Mouse (Mus musculus) 3134 (cell line): ENCODE measurements around the gene Letm1.

Source experiments
- DNase-seq: peaks from one replicate; pipeline ENCODE4 v3.0.0-alpha.2; 2011; ENCODE audit warnings: low spot score; ENCODE audit not compliant: insufficient read length; ENCODE audit errors: extremely low read depth

The Letm1 gene

DNA sequence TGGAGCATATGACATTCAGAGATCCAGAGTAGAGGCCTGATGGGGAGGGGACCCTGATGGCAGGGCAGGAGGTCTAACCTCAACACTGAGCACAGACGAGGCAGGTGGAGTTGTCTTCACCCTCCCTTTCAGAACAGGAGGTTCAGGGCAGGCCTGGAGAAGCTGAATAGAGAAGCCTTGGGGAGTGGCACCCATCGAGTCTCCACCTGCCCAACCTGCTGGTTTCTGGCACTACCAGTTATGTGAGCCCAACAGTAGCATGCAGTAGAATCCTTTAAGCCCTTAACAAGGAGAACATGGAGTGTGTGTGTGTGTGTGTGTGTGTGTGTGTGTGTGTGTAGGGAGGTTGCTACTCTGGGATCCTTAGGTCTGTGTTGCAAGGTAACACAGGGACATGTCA, 70.1 kb downstream of the Letm1 start:
- no peak for DNase-seq

DNA sequence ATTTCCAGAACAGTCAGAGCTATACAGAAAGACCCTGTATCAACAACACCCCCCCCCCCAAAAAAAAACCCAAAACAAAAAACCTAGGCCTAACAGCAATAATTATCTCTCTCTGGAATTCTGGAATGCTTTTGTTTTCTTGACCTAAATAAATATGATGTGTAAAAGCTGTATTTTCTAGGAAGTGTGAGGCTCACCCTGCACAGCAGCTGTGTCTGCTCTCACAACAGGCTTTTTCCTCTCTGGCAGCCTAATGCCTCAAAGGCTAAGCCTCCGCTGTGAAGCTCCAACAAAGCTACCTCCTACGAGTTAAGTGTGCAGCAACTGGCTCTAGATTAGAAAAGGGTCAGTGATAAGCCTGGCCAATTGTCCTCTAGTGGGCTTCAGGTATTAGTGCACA, 73.6 kb downstream of the Letm1 start:
- no peak for DNase-seq

DNA sequence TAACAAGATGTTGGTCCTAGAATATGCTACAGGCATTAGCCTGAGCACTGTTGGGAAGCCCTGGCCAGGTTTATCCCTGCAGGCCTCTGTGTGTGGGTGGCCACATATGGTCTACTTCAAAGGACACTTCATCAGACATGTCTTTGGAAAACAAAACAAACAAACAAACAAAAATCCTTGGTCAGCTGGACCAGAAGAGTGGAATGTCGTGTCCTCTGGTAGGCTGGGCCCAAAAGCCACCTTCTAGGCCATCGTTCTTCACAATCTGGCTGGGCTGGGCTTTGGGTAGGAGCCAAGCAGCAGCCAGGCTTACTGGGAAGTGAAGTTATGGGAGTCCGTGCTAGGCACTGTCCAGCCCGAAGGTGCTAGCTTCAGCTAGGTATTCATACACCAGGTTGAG, 75.5 kb downstream of the Letm1 start:
- no peak for DNase-seq

DNA sequence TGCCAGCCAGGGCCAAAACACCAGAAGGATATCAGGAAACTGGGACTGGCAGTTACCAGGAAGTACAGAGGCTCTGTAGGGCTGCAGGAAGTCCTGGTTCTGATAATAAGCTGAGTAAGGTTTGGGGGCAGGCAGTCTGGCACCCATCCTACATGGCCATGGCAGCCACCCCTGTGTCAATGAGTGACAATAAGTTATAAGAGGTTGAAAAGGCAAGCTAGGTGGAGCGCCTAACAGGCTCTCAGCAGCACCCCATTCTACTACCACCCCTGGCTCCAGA, 76.3 kb downstream of the Letm1 start:
- DNase-seq = no peak

DNA sequence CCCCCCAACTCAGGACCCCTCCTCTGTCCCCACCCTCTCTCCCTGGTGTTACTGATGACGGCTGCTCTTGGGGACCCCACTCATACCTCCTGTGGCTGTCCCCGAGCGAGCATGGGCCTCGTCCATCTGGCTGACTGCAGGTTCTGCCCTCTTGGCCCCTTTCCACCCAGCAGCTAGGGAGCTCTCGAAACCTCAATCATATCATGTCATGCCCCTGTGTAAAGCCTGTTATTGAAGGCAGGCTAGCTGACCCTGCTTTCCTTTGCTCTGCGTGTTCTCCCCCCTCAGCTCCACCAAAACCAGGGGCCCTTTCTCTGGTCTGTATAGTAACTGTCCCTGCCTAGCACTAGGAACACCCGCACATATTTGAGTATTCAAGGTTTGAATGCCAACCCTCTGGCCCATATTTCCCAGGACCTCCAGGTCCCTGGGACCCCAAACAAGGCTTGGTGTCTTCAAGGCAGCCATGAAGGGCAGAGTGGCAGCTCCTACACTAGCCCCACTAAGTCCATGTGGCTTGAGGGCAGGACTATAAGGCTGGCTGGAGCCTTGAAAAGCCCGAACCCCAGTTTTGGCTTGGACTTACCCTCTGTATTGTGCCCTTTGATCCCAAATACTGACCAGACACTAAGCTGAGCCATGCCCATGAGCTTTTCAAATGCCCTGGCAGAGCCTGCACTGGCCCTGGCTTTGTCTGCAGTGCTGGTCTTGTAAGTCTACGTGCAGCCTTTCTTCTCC, 76.8 kb downstream of the Letm1 start:
- DNase-seq = no peak

DNA sequence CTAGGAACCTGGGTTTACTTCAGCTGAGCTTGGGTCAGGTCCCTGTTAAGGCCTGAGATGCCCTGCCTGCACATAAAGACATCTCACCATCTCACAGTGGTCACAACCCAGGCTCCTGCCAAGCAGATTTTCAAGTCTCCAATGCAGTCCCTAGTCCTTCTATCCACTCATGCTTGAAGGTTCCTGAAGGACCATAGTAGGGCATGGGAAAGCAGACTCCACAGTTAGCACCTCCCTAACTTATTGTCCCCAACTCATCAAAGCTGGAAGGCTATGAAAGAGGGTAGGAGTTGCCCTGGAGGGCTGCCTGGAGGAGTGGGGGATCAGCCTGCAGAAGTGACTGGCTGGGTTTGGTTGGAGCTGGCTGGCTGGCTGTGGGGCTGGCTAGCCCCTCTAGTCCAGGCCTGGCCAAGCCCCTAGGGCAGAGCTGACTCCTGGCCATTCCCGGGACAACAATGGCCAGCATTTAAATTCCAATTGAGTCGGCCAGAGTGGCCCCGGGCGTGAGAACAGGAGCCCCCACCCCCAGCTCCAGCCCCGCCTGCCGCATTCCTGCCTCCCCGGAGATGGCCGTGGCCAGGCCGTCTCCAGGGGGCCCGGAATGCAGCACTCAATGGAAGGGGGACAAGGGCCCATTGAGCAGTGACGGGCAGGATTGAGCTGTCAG, 77.5 kb downstream of the Letm1 start:
- no peak for DNase-seq

DNA sequence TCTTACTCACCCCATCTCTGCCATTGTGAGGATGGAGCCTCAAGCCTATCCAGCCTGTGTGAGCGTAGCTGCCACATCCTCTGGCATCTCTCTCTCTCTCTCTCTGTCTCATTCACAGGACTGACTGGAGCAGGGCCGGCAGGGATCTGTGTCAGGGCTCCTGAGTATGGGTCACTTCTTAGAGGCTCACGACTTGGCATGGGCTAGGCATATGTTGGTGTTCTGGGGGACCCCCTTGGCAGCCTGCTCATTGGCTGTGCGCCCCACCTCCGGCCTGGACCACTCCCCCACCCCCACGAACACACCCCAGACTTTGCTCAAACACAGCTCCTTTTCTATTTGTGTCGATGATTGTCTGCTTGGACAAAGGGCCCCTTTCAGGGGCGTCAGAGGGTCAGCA, 78.6 kb downstream of the Letm1 start:
- no peak for DNase-seq

DNA sequence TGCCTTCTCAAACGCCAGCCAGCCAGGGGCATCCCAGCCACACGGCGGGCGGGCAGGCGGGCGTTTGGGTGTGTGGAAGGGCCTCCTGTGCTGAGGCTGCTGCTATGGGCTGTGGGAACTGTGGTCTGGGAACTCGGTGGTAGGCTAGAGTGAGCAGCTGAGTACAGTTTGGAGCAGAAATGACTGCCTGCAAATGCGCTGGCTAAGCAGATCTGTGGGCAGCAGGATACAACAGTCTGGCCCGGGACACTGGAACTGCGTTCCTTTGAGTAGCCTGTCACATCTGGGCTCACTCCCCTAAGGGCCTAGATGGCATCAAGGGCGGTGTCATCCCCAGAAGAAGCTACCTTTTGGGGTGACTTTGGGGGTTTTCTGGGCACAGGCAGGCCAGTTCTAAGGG, 80.8 kb downstream of the Letm1 start:
- DNase-seq = no peak

DNA sequence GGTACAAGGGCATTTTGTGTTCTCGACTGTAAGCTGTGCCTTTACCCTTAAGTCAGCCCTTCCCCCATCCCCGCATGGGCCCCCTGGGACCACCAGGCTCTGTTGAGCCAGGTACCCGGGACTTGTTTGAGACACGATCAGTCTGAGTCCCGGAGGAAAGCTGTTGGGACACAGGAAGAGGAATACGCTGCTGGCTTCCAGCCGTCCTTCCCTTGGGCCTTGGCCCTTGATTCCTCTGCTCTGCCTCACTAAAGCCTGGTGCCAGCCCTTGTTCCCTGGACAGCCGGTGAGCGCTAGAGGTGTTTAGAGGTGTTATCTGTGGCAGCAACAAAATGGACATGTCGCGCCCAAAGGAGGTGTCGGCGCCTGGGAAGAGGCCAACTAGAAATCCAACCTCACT, 82.6 kb downstream of the Letm1 start:
- DNase-seq = no peak

DNA sequence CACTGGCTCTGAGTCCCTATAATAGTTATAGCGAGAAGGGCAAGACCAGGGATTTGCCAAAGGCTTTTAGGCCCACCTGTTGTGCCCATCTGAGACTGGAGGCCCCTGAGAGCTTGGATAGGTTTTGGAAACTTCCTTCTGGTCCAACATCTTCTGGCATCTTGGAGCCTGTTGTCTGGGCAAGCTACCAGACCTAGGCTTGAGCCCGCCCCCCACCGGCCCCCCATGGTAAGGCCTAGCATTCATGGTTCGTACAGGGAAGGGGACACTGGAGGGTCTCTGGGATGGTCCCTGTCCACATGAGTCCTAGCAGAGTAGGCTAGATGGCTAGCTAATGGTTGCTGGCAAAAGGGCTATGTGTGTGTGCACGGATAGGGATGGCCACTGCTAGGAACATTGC, 83.9 kb downstream of the Letm1 start:
- DNase-seq = no peak

DNA sequence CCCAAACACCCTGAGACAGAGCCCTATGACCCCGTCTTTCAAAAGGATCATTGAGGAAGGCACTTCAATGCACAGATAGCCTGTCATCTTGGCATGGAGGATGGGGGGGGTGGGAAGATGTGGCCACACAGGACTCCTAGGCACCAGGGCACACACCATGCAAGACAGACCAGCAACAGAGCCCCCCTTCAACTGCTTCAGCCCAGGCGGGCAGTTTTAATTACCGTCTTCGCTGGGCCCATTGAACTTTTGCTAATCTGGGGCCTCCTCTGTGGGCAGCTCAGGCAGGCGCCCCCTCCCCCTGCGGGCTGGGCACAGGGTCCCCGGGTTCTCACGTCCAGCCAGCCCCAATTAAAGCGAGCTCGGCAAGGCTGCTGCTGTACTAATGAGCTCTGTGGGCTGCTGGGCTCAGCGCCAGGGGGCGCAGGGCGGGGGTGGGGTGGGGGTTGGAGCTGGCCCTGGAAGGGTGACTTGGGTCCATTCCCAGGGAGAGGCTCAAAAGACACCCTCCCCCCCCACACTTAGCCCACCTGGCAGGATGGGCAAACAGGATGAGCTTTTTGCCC, 84.6 kb downstream of the Letm1 start:
- DNase-seq = no peak

DNA sequence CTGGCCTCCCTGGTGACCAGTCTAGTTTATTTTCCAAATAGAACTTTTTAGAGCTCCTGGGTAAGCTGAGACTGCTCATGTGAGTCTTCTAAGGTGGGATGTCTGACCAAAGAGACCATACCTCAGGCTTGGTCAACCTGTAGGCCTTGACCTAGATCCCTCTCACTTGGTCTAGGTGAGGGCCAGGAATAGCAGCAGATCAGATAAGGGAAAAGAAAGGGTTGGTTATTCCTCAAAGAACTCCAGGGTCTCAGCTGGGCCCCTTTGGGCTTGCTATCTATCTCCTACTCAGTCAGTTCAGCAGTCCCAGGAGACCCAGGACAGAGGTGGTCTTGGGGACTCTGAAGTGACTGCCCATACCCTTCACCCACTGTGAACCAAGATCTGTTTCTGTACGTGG, 85.1 kb downstream of the Letm1 start:
- no peak for DNase-seq

DNA sequence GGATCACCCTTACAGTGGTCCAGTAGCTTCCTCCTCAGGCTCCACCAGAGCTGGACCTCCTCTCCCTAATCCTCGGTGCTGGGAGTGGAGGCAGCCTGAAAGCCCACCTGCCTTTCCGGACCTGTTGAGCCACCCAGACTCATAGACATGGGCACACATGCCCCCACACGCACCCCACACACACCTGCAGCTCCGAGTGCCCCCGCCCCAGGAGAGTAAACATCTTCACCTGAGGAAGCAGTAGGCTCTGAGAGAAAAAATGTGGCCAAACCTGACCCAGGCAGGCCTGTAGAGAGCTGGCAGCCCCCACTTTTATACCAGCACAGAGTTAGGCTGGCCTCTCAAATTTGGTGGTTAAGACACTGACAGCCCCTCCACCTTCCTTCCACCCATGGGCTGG, 86.2 kb downstream of the Letm1 start:
- DNase-seq = no peak

DNA sequence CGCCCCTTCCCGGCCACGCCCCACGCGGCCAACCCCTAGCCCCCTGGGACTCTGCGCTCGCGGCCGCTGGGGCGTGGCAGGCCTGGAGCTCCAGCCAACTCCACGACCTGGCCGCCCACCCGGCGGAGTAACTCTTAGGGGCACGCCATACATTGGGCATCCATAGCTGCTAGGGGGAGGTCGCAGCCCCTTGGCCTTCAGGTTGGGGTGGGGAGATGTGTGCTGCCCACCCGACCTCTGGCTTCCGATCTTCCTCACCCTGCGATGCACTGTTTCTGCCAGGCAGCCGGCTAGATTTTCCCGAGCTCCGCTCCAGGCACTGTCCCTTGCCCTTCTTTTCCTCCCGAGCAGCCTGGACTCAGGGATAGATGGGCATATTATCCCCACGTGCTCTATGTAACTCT, 86.9 kb downstream of the Letm1 start:
- DNase-seq = no peak

DNA sequence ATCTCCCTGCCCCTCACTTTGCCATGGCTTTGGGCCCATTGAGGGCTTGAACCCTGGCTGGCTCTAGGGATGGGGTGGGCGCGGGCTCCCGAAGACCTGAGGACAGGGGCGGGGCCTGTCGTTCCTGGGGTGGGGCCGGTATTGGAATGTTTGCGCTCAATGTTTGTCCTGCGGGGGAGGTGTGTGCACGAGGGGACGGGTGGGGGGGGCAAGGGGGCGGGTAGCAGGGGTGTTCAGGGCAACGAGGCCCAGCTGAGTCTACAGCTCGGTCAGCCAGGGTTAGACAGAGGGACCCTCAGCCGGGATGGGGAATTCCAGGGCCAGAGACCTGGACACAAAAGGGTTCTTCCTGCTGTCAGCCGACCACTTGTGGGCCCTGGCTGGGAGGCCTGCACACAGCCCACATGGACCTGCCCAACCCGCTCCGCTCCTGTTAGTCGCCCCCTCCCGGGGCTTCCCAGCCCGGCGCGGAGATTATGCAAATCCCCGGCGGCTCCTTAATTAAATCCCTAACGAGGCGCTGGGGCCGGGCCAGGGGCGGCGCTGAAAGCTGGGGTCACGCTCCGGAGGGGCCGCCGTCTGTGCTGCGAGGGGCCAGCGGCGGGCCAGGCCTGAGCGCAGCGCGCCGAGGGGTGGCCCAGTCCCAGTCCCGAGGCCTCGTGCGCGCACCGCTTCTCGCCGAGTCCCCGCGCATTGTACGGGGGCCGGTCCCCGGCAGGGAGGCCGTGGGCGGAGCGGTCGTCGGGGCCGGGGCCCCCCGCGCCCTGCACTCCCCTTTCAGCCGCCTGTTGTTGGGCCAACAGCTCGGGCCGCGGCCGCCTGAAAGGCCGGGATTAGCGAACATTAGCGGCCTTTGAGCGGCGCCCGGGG, 87.5 kb downstream of the Letm1 start:
- DNase-seq = no peak

DNA sequence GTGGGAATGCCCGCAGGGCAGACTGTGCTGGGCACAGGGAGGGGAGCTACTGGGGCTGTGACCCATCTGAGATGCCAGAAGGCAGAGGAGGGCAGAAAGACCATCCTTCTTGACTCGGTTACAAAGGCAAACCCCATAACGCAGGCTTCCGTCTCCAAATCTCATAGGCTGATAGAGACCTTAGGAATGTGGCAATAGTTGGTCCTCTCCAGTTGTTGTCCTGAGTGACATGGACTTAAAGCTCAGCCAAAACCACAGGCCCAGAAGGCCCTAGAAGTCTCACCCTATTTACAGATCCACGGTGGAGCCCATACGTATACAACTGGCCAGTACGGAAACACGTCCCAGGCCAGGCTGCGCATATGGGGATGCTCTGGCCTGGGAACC, 88.2 kb downstream of the Letm1 start:
- DNase-seq = no peak

DNA sequence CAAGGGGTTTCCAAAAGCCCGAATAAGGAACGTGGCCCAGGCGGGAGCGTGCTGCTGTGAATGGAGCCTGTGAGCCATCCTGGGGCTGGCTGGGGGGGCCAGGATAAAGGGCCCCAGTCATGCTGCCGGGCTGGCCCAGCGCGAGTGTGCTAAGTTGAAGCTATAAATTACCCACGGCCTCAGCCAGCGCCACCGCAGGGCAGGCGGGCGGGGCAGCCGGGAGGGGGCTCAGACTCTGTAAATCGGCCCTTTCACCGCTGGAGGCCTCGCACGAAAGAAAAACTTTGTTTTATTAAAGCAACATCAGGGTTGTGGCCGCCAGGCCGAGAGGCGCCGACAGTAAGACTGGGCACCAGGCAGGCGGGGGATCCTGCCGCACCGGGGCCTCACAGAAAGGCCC, 90.2 kb downstream of the Letm1 start:
- no peak for DNase-seq

DNA sequence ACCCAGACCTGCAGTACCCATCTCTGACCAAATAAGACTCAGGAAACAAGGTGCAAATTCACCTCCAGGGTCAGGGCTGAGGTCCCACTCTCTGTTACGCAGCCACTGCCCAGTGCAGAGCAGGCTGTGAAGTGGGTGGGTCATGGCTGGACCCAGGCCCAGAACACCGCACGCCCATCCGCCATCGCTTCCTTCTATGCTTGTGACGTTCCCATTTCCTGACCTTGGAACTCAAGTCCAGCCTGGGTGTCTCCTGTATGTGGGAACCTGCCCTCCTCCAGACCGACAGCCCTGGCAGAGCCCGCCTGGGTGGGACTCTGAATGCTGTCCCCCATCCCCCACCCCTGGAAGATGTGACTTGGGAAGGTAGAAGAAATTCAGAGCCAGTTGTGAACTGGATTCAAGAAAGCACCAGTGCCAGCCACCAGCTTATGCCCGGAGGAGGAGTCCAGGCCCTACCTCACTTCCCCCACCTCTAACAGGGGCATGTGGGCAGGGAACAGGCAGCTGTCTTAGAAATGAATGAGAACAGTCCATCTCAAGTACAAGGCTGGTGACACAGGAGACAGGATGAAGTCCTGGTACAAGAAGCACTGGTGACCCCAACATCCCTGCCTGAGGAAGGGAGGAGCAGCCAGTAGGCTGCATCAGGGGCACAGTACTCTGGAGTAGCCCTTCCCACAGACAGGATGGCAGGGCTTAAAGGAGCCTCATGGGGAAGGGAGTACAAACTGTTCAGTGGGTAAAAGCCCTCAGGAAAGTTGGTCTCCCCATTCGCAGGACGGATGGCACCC, 92.6 kb downstream of the Letm1 start:
- DNase-seq = no peak
